Mouse (Mus musculus): ENCODE results near the gene N4bp1.

DNA sequence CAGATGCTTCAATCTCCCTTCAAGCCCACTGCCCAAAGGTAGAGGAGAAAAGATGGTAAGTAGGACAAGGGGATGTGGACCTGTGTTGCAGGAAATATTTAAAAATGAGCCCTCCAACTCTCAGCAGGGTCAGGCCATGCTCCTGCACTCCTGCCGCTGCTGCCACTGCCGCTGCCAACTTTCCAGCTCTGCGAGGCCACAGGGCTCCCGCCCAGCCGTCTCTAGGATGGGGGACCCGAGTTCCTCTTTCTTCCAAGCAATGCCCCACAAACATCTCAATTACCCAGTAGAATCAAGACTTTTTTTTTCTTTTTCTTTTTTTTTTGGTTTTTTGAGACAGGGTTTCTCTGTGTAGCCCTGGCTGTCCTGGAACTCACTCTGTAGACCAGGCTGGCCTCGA lies 25.2 kb upstream of the N4bp1 start:
- TF ChIP-seq POLR2A (IDR thresholded peaks at IDR 0.05; ENCODE audit: borderline replicate concordance, extremely low read depth, insufficient read depth, insufficient read length, poor library complexity, severe bottlenecking): no peak
- TF ChIP-seq CTCF (IDR thresholded peaks at IDR 0.05; ENCODE audit: borderline replicate concordance, extremely low read depth, insufficient read depth, insufficient read length): no peak

All from brain, embryonic 14.5 days (tissue).